Comparison of ENCODE assay signal across 23 mouse cellular contexts in the genomic region with DNA sequence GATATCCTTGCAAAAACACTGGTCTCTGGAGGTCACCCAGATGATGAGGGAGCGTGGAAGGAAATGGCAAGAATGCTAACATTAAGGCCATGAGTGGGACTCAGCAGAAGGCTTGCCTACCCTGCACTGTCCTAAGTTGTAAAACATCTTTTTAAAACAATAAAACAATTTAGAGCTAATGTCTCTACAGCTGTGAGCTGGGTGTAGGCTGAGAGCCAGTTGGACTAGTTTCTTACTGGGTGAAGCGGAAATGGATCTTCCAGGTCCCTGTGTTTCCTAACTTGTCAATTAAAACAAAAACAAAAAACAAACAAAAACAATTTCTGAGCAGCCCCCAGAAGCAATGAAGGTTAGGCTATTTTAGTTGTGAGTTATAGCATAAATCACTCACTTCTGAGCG.
"Had no signal": no experiment of that assay in that cellular context is flagged by ENCODE, and none has a peak within 500 bp of the region (broad histone marks: within the 10 kb centered on the region; RNA-seq: fewer than 3 reads in every experiment).

No protein-coding gene starts in this region.

- ATAC-seq: hindbrain, embryonic 16.5 days; inflammation-experienced regulatory T-cells, adult 6 months; intestine, embryonic 15.5 days; intestine, postnatal 0 days had no signal

- H3K27ac ChIP-seq: heart, embryonic 13.5 days; heart, embryonic 15.5 days; hindbrain, embryonic 10.5 days; hindbrain, embryonic 12.5 days; layer of hippocampus, adult 2 months; limb, embryonic 13.5 days; limb, embryonic 15.5 days; liver, embryonic 13.5 days; liver, embryonic 15.5 days had no signal

- H3K36me3 ChIP-seq: hindbrain, embryonic 12.5 days had no signal

- H3K9me3 ChIP-seq: heart, embryonic 13.5 days; heart, embryonic 15.5 days; hindbrain, embryonic 10.5 days; hindbrain, embryonic 12.5 days; intestine, embryonic 15.5 days; limb, embryonic 13.5 days; limb, embryonic 15.5 days; liver, embryonic 13.5 days; liver, embryonic 15.5 days had no signal

- DNase-seq: gastrocnemius, postnatal 25 days; heart, postnatal 4 days; kidney, adult 18-20 months; kidney, adult 8-10 months; kidney, postnatal 10 days; kidney, postnatal 25 days; kidney, postnatal 4 days; left cerebral cortex, postnatal 4 days; liver, embryonic 13.5 days had no signal

- H3K27me3 ChIP-seq: heart, embryonic 13.5 days; heart, embryonic 15.5 days; hindbrain, embryonic 12.5 days; intestine, embryonic 15.5 days; limb, embryonic 13.5 days; limb, embryonic 15.5 days; liver, embryonic 13.5 days had no signal

- H3K4me2 ChIP-seq: heart, embryonic 11.5 days; limb, embryonic 15.5 days had no signal

- H3K9ac ChIP-seq: heart, embryonic 13.5 days; hindbrain, embryonic 12.5 days; hindbrain, embryonic 14.5 days; intestine, embryonic 15.5 days; limb, embryonic 13.5 days; limb, embryonic 15.5 days; liver, embryonic 15.5 days had no signal

- H3K4me1 ChIP-seq: limb, embryonic 13.5 days had no signal

- H3K4me3 ChIP-seq: heart, embryonic 15.5 days; hindbrain, embryonic 12.5 days; intestine, embryonic 15.5 days; layer of hippocampus, adult 2 months; limb, embryonic 13.5 days; liver, embryonic 13.5 days; liver, embryonic 15.5 days had no signal
